Mouse (Mus musculus) left cerebral cortex, postnatal 10 days (tissue): Measurements from ENCODE around the gene Usp46. TPM values are rescaled to one million over a fixed set of nuclear protein-coding genes. Genes with fewer than 3 reads are reported as not detected.

ENCODE experiments used
- DNase-seq, 2 experiments: peaks; one replicate each; pipeline ENCODE4 v3.0.0; 2021 to 2022; ENCODE audit warnings: low spot score in 2 of 2, mixed read lengths in 1 of 2; ENCODE audit errors: extremely low spot score in 1 of 2
- intact Hi-C: fragments of 180-260 bp; cut with DNase I; formaldehyde crosslinking; loops from one replicate; pipeline ENCODE4 v1.15.1; 2025
- total RNA-seq, 2 experiments: library from RNA; stranded (reverse); gene quantifications; 2 replicates each; pipeline ENCODE4 v1.2.3; 2021

Gene Usp46
- 100 to 1,000 TPM; 144 to 148 TPM for total RNA-seq

- intact Hi-C loops = loop anchor here (5.0 to 10.0 kb wide), 3 partner anchors 36 to 209 kb away; no protein-coding TSS in a partner anchor
- DNase-seq = peak; percentile 52 to 93
Observed at GRCm38 (mm10) chr5:74067831-74068713, at the start of gene Usp46. Gene Usp46 (minus strand): TSS chr5:74068431.

GRCm38 (mm10) chr5:74113961-74114689 is 45.9 kb upstream of the Usp46 start:
- intact Hi-C loops = no loop called here
- peak in 1 of 2 experiments; percentile 33 for DNase-seq

DNA sequence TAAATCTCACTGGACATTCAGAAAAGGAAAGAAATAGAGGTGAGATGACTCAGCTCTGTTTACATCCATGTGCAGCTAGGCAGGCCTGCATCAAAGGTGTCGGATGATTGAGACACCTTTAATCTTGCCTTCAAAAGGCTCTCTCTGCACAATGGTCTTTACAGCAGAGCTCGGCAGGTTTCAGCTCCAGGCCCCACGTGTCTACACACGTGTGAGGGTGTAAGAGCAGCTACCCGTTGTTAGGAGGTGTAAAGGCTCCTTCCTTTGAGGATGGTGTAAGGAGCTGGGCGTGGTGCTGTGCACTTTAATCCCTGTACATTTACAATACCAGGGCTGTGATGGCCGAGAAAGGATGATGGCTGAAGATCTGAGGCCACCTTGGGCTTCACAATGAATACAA is 37.2 kb upstream of the Usp46 start:
- intact Hi-C loops = no loop called here
- no peak for DNase-seq

DNA sequence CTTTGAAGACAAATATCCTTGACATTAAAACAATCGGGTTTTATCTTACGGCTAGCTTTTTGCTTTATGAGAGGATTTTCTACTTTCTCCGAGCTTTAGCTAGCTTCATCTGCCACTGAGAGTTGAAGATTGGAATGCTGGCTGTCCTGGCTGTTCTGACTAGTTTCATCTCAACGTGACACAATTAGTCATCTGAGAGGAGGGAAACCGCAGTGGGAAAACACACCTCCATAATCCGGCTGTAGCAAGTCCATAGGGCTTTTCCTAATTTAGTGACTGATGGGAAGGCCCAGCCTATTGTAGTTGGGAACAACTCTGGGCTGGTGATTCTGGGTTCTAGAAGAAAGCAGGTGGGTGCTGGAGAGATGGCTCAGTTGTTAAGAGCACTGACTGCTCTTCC is 33.5 kb upstream of the Usp46 start:
- no peak for DNase-seq

GRCm38 (mm10) chr5:74099046-74099445 is 30.8 kb upstream of the Usp46 start:
- DNase-seq = no peak
- intact Hi-C loops = no loop called here

More for the DNA sequence above, 33.5 kb upstream of the Usp46 start:
- intact Hi-C loops = no loop called here

- DNase-seq = no peak
- intact Hi-C loops = no loop called here
Observed at GRCm38 (mm10) chr5:74097854-74098220, 29.6 kb upstream of the Usp46 start.

- intact Hi-C loops = no loop called here
Observed at GRCm38 (mm10) chr5:74097116-74097853, 29.1 kb upstream of the Usp46 start.

DNA sequence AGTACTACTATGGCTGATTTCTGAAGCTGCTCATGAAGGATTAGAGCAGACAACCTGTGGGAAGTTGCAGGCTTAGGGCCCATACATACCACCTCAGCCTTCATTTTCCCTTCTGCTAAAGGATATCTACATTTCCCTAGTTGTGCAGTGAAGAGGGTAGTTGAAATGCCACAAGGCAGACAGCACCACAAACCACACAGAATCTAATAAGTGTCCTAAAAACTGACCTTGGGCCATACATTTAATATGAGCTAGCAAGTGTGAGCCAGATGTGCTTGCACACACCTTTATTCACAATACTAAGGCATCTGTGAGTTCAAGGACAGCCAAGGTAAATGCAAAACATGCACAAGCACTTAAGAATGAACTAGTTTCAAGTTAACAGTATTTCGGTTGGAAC is 27.8 kb upstream of the Usp46 start:
- DNase-seq = no peak
- intact Hi-C loops = no loop called here

More at GRCm38 (mm10) chr5:74097116-74097853, 29.1 kb upstream of the Usp46 start:
- DNase-seq = no peak

DNA sequence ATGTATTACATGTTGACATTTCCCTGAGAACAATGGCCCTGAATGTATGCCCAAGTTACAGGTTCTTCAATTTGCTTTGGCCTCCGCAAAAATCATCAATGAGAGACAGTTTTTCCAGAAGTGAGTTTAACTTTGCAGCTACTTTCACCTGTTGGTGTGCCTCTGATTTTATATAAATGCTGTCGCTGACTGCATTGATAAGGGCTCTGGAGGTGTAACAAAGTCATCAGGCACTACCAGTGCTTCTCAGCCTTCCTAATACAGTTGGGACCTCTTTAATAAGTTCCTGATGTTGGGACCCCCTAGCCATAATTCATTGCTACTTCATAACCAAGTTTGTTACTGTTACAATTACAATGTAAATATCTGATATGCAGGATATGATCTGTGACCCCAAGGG is 27.4 kb upstream of the Usp46 start:
- no peak for DNase-seq
- intact Hi-C loops = no loop called here

- no peak for DNase-seq
- intact Hi-C loops = loop anchor here (5.0 kb wide), 1 partner anchor 97 kb away; no protein-coding TSS in a partner anchor
Observed at GRCm38 (mm10) chr5:74094841-74095437, 26.7 kb upstream of the Usp46 start.

DNA sequence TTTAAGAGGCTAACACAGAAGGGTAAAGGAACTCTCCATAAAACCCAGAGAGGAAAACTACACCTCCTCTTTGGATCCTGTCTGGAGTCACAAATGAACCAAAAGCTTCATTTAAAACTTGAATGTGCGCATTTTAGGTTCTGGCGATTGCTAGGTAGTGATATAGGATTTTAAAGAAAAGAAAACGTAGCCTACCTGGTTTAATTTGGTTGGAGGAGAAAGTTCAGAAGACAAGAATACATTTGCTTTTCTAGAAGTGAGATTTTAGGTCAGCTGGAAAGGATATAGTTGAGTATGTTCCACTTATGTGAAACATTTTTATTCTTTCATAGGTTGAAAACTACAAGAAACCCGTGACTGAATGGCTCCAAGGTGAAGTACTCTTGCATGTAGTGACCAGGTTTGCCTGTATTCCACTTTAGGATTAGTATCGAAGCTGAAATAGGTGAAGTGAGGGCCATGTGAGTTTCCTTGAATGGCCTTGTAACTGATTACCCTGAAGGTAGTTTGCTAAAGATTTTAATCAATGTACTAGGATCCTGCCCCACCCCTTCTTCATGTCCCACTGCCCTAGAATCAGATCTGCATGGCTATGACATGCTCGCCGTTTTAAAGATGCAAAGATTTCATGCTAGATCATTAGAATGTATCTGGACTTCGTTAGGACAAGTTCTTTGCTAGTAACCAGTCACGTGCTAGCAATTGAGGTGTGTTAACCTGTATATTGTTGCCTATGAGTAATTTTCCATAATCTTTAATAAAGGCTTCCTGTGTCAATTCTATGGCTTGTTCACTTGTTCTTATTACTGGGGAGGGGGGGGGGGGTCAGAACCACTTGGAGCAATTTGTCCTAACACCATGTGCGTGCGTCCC is 25.6 kb upstream of the Usp46 start:
- DNase-seq = no peak
- intact Hi-C loops = loop anchor here (5.0 kb wide), 1 partner anchor 99 kb away; no protein-coding TSS in a partner anchor

- DNase-seq = peak; percentile 96
- intact Hi-C loops = loop anchor here (5.0 kb wide), 1 partner anchor 99 kb away; no protein-coding TSS in a partner anchor
Observed at GRCm38 (mm10) chr5:74092833-74093555, 24.8 kb upstream of the Usp46 start.

- intact Hi-C loops = loop anchor here (5.0 kb wide), 1 partner anchor 100 kb away; no protein-coding TSS in a partner anchor
Observed at GRCm38 (mm10) chr5:74092481-74092832, 24.2 kb upstream of the Usp46 start.

GRCm38 (mm10) chr5:74089643-74090042 is 21.4 kb upstream of the Usp46 start:
- intact Hi-C loops = loop anchor here (5.0 kb wide), 1 partner anchor 103 kb away; no protein-coding TSS in a partner anchor
- no peak for DNase-seq

More at GRCm38 (mm10) chr5:74092481-74092832, 24.2 kb upstream of the Usp46 start:
- DNase-seq = no peak

GRCm38 (mm10) chr5:74081756-74082155 is 13.5 kb upstream of the Usp46 start:
- DNase-seq = no peak
- intact Hi-C loops = no loop called here

GRCm38 (mm10) chr5:74078861-74079615 is 10.8 kb upstream of the Usp46 start:
- intact Hi-C loops = loop anchor here (10.0 kb wide), 1 partner anchor 204 kb away; no protein-coding TSS in a partner anchor
- DNase-seq = no peak
